Mouse (Mus musculus) small intestine, adult 2 months (tissue): ENCODE results near the gene Hhat.

Experiments used
- CTCF ChIP-seq: fragments of 200-500 bp; IDR thresholded peaks from 2 replicates; pipeline ENCODE4 v1.5.1; 2012; ENCODE audit warnings: low read depth, mild to moderate bottlenecking, control low read depth, inconsistent platforms, low read length, moderate library complexity, mixed read lengths; ENCODE audit not compliant: insufficient replicate concordance, insufficient read length; ENCODE audit errors: extremely low read depth
- POLR2A ChIP-seq: fragments of 200-500 bp; IDR thresholded peaks from 2 replicates; pipeline ENCODE4 v1.6.1; 2012; ENCODE audit warnings: low read depth, mild to moderate bottlenecking, control low read depth, inconsistent platforms, low read length, moderate library complexity

DNA sequence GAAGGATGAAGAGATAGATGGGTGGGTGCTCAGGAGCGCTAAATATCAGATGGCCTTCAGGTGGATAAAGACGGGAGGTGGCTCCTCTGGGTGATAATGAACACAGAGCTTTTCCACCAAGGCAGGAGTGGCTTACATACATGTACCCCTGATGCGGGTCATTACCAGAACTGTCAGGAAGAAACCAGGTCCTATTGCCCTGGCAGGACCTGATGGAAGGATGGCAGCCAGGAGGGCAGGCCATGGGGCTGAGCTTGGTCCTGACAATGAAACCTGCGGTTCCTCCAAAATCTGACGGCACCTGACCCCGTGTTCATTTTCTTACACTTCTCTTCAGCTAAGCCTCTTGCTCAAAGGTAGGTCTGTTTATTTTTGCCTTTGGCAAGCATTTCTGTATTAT is 24.8 kb downstream of the Hhat start:
- TF ChIP-seq POLR2A (no peak), CTCF (no peak)
